Mouse (Mus musculus) ES-CJ7 (cell line): ENCODE data around the gene Kpnb1.

Experiments used
- DNase-seq: peaks from one replicate; pipeline ENCODE4 v3.0.0; 2011; ENCODE audit warnings: low read depth, low spot score

Kpnb1 gene

GRCm38 (mm10) chr11:97185704-97186614 is 1.7 kb downstream of the Kpnb1 start:
- DNase-seq: no peak

GRCm38 (mm10) chr11:97184875-97185274 is 2.8 kb downstream of the Kpnb1 start:
- no peak for DNase-seq

- DNase-seq: no peak
Observed at GRCm38 (mm10) chr11:97182446-97182845, 5.2 kb downstream of the Kpnb1 start.

GRCm38 (mm10) chr11:97181061-97181460 is 6.6 kb downstream of the Kpnb1 start:
- no peak for DNase-seq

GRCm38 (mm10) chr11:97178198-97178597 is 9.5 kb downstream of the Kpnb1 start:
- DNase-seq: no peak

- peak; percentile 77 for DNase-seq
Observed at GRCm38 (mm10) chr11:97176851-97177250, 10.8 kb downstream of the Kpnb1 start.

GRCm38 (mm10) chr11:97175499-97175898 is 12.2 kb downstream of the Kpnb1 start:
- no peak for DNase-seq

GRCm38 (mm10) chr11:97160341-97160740 is 27.3 kb downstream of the Kpnb1 start:
- no peak for DNase-seq

- DNase-seq: no peak
Observed at GRCm38 (mm10) chr11:97156999-97157398, 30.7 kb downstream of the Kpnb1 start.

- peak; percentile 49 for DNase-seq
Observed at GRCm38 (mm10) chr11:97152662-97153287, 34.9 kb downstream of the Kpnb1 start.

- DNase-seq: peak; percentile 78
Observed at GRCm38 (mm10) chr11:97152023-97152426, 35.7 kb downstream of the Kpnb1 start.

GRCm38 (mm10) chr11:97151343-97151801 is 36.3 kb downstream of the Kpnb1 start, which contains the start of gene Tbkbp1:
Gene Tbkbp1, minus strand, starts transcription at chr11:97151495.
- DNase-seq: no peak

- DNase-seq: peak; percentile 82
Observed at GRCm38 (mm10) chr11:97150411-97151330, 37.0 kb downstream of the Kpnb1 start.

GRCm38 (mm10) chr11:97149995-97150410 is 37.7 kb downstream of the Kpnb1 start:
- DNase-seq: peak; percentile 40

GRCm38 (mm10) chr11:97149026-97149425 is 38.7 kb downstream of the Kpnb1 start:
- no peak for DNase-seq

GRCm38 (mm10) chr11:97148591-97148990 is 39.1 kb downstream of the Kpnb1 start:
- DNase-seq: peak; percentile 38

- no peak for DNase-seq
Observed at GRCm38 (mm10) chr11:97147333-97147732, 40.3 kb downstream of the Kpnb1 start.

- DNase-seq: peak; percentile 83
Observed at GRCm38 (mm10) chr11:97146724-97147123, 41.0 kb downstream of the Kpnb1 start.

- no peak for DNase-seq
Observed at GRCm38 (mm10) chr11:97145951-97146350, 41.7 kb downstream of the Kpnb1 start.

GRCm38 (mm10) chr11:97145320-97145719 is 42.4 kb downstream of the Kpnb1 start:
- DNase-seq: no peak

GRCm38 (mm10) chr11:97143196-97143900 is 44.3 kb downstream of the Kpnb1 start:
- no peak for DNase-seq
